Mouse (Mus musculus): ENCODE data around the gene Tarsl2.

DNA sequence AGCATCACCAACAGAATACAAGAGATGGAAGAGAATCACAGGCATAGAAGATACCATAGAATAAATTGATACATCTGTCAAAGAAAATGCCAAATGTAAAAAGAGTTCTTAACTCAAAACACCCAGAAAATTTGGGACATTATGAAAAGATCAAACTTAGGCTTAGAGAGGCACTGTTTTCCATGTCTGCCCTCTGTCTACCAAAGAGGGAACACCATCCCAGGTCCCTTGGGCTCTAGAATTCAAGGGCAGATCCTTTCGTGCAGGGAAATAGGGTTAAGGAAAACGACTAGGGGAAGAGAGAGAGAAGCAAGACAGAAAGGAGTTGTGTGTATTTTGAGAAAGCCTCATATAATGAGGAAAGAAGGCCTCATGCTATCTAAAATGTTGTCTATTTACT lies 19.2 kb upstream of the Tarsl2 start:
- TF ChIP-seq POLR2A (IDR thresholded peaks at IDR 0.05; ENCODE audit: insufficient read depth, low read depth, low read length): no peak
- no peak for TF ChIP-seq CTCF (IDR thresholded peaks at IDR 0.05; ENCODE audit: insufficient read depth, low read depth, low read length)
